Comparison of ENCODE assay signal across 19 mouse cellular contexts in genomic region chr2:160745497-160745896, GRCm38 (mm10). TPM values are rescaled to one million over a fixed set of nuclear protein-coding genes. Genes with fewer than 3 reads are reported as not detected.
DNase-seq lines count a peak whose midpoint lies in the region; ATAC-seq and TF ChIP-seq lines count a peak whose summit lies in the region.
"Had no signal": no experiment of that assay in that cellular context is flagged by ENCODE, and none has a peak within 500 bp of the region (broad histone marks: within the 10 kb centered on the region; RNA-seq: fewer than 3 reads in every experiment).

No protein-coding gene starts in this region.

- WGBS in heart, embryonic 16.5 days, result 70% methylated on average over 1 of the region's 1 CpGs
- WGBS in lung, embryonic 16.5 days, result 95% methylated on average over 1 of the region's 1 CpGs

- intact Hi-C loops in heart, postnatal 10 days (cut with DNase I), result no loop called here

- no peak for ATAC-seq in heart, embryonic 16.5 days (replicated peaks; ENCODE audit: extremely low read depth, insufficient read depth, low FRiP score)
- ATAC-seq in lung, embryonic 16.5 days (ENCODE audit: low read depth), result no peak
- ATAC-seq in megakaryocyte progenitor cell, adult 5-6 weeks (replicated peaks; ENCODE audit: poor library complexity), result peak; percentile 35
- ATAC-seq: forebrain, postnatal 0 days; hindbrain, postnatal 0 days; midbrain, embryonic 16.5 days had no signal

- no peak for TF ChIP-seq CTCF in MEL (IDR thresholded peaks at IDR 0.05 in 2 of 3, conservative IDR thresholded peaks at IDR 0.05 in 1 of 3; ENCODE audit: control insufficient read depth in 1 of 3, insufficient read depth in 1 of 3, low read depth in 2 of 3, low read length in 3 of 3, poor library complexity in 1 of 3, severe bottlenecking in 1 of 3)

- no peak overlapping the region for H3K4me2 ChIP-seq in heart, embryonic 16.5 days (ENCODE audit: low read depth, low read length)
- no peak overlapping the region for H3K4me2 ChIP-seq in lung, embryonic 16.5 days (ENCODE audit: low read depth, low read length)
- H3K4me2 ChIP-seq: heart, embryonic 12.5 days; neural tube, embryonic 12.5 days had no signal

- no peaks in the 10 kb centered on the region for H3K9me3 ChIP-seq in heart, embryonic 16.5 days (replicated peaks; ENCODE audit: control insufficient read depth, low read length)
- H3K9me3 ChIP-seq in lung, embryonic 16.5 days (ENCODE audit: control insufficient read depth, low read length), result no peaks in the 10 kb centered on the region
- no peaks in the 10 kb centered on the region for H3K9me3 ChIP-seq in MEL (replicated peaks; ENCODE audit: insufficient read depth, low read length)
- H3K9me3 ChIP-seq: neural tube, embryonic 12.5 days had no signal

- no peak for DNase-seq in heart, postnatal 10 days
- DNase-seq in lung, postnatal 4 days, result no peak
- peak; percentile 53 for DNase-seq in MEL (ENCODE audit: low read depth, low spot score)
- no peak for DNase-seq in cerebellum, adult 18-20 months
- DNase-seq in urinary bladder, postnatal 14 days (ENCODE audit: low spot score), result no peak
- DNase-seq: cerebellum, postnatal 36 days; forebrain, postnatal 0 days; kidney, adult 9 months; liver; lung, postnatal 36 days; right cerebral cortex, postnatal 4 days; thymus, adult 18-20 months had no signal

- no peak for TF ChIP-seq POLR2A in MEL (IDR thresholded peaks at IDR 0.05; ENCODE audit: control insufficient read depth in 1 of 2, insufficient read depth in 1 of 2, low read depth in 1 of 2, low read length in 2 of 2, poor library complexity in 1 of 2)

- peaks cover 3% of the 10 kb centered on the region; the same call in 1 of the 2 replicates for H3K79me2 ChIP-seq in MEL (ENCODE audit: control insufficient read depth, insufficient read depth, low read length, poor library complexity)

- no peak overlapping the region for H3K4me3 ChIP-seq in heart, embryonic 16.5 days (ENCODE audit: low read length)
- no peak overlapping the region for H3K4me3 ChIP-seq in lung, embryonic 16.5 days (ENCODE audit: low read length)
- H3K4me3 ChIP-seq in MEL (ENCODE audit: control insufficient read depth in 1 of 2, insufficient read depth in 1 of 2, low read depth in 2 of 2, low read length in 2 of 2), result no peak overlapping the region
- H3K4me3 ChIP-seq: heart, embryonic 12.5 days; neural tube, embryonic 12.5 days had no signal

- peak overlapping the region; percentile 58 for H3K27ac ChIP-seq in heart, embryonic 16.5 days (ENCODE audit: low read length)
- peak overlapping the region; percentile 47 for H3K27ac ChIP-seq in lung, embryonic 16.5 days (ENCODE audit: low read length)
- peak overlapping the region; percentile 12; the same call in 1 of the 2 replicates for H3K27ac ChIP-seq in MEL (ENCODE audit: control insufficient read depth, low read depth, low read length)
- H3K27ac ChIP-seq: neural tube, embryonic 12.5 days had no signal

- TF ChIP-seq RAD21 in MEL (IDR thresholded peaks at IDR 0.05; ENCODE audit: low read depth, low read length), result no peak

- H3K36me3 ChIP-seq in heart, embryonic 16.5 days (ENCODE audit: control insufficient read depth, insufficient read depth), result peaks cover 21% of the 10 kb centered on the region
- H3K36me3 ChIP-seq in lung, embryonic 16.5 days (ENCODE audit: control insufficient read depth, insufficient read depth, low read length), result peaks cover 20% of the 10 kb centered on the region
- H3K36me3 ChIP-seq in MEL (ENCODE audit: control insufficient read depth in 1 of 2, insufficient read depth in 2 of 2, low read length in 2 of 2), result peaks cover 3 to 9% of the 10 kb centered on the region in 2 experiments; a peak in 3 of 4 replicates

- H3K4me1 ChIP-seq in heart, embryonic 16.5 days (ENCODE audit: control insufficient read depth, insufficient read depth, low read length), result peaks cover 47% of the 10 kb centered on the region
- peaks cover 38% of the 10 kb centered on the region for H3K4me1 ChIP-seq in lung, embryonic 16.5 days (replicated peaks; ENCODE audit: control insufficient read depth, insufficient read depth, low read length)
- H3K4me1 ChIP-seq in MEL (ENCODE audit: control insufficient read depth in 1 of 2, insufficient read depth in 2 of 2, low read length in 2 of 2), result peaks cover 2 to 18% of the 10 kb centered on the region in 2 experiments; a peak in 3 of 4 replicates

- no peak for TF ChIP-seq EP300 in MEL (IDR thresholded peaks at IDR 0.05; ENCODE audit: low read depth in 1 of 2, low read length in 2 of 2)

- no peaks in the 10 kb centered on the region for H3K27me3 ChIP-seq in heart, embryonic 16.5 days (ENCODE audit: control insufficient read depth, insufficient read depth, low read length)
- H3K27me3 ChIP-seq in lung, embryonic 16.5 days (ENCODE audit: control insufficient read depth, insufficient read depth, low read depth, low read length), result no peaks in the 10 kb centered on the region
- no peaks in the 10 kb centered on the region for H3K27me3 ChIP-seq in MEL (ENCODE audit: control insufficient read depth in 1 of 2, insufficient read depth in 2 of 2, low read length in 2 of 2)
- H3K27me3 ChIP-seq: heart, embryonic 12.5 days; neural tube, embryonic 12.5 days had no signal

- no peak overlapping the region for H3K9ac ChIP-seq in heart, embryonic 16.5 days (ENCODE audit: low read length)
- H3K9ac ChIP-seq in lung, embryonic 16.5 days (ENCODE audit: low read length), result no peak overlapping the region
- no peak overlapping the region for H3K9ac ChIP-seq in MEL (ENCODE audit: control insufficient read depth, low read depth, low read length, poor library complexity, severe bottlenecking)
- H3K9ac ChIP-seq: forebrain, postnatal 0 days; neural tube, embryonic 12.5 days had no signal

TF ChIP-seq in MEL, 35 proteins besides CTCF, POLR2A, EP300 and RAD21:
- no peak for TF ChIP-seq NELFE (IDR thresholded peaks at IDR 0.05; ENCODE audit: low read depth, low read length)
- 0 out of 2 replicates have a peak, but pooled peaks have one; percentile 38 for TF ChIP-seq GATA1 (IDR thresholded peaks at IDR 0.05; ENCODE audit: low read depth, low read length)

RNA-seq across cellular contexts. Expression of gene Plcg1, which starts 14.4 kb away (rescaled TPM):
- polyA plus RNA-seq in heart, embryonic 16.5 days (2015; fragmentation: Nextera tagmentation; extraction: Ambion mirVana), result 26.4 and 32.0 TPM in 2 replicates
- 10 to 100 TPM; 97.2 to 99.0 TPM for total RNA-seq in heart, postnatal 10 days (2021)
- 46.0 and 49.6 TPM in 2 replicates for polyA plus RNA-seq in lung, embryonic 16.5 days (2015; fragmentation: Nextera tagmentation; extraction: Ambion mirVana)
- total RNA-seq in MEL (2012; rRNA removed), result 15.2 and 15.4 TPM in 2 replicates
- polyA plus RNA-seq in MEL (2012; ENCODE audit: insufficient read depth in 1 of 2, insufficient read length in 2 of 2, low read depth in 1 of 2, low replicate concordance in 2 of 2, missing spikeins in 1 of 2), result 10 to 100 TPM in 1 of 2 experiments, not detected in 1; 27.5 TPM
- total RNA-seq in megakaryocyte progenitor cell, adult 5-6 weeks (2015), result 5.8 and 9.7 TPM in 2 replicates
- total RNA-seq in megakaryocyte progenitor cell, adult 5-6 weeks (2017), result 19.5 and 24.5 TPM in 2 replicates
